Mouse (Mus musculus): ENCODE measurements at regions not wholly inside any gene's neighbourhood (a gene's known extent, or its start where the extent isn't known, plus 50 kb on each side); places are given as distances from the start of the nearest gene placed in this dataset.
A peak's percentile ranks its signal among the peaks of the same experiment; 100 is the strongest.

GRCm38 (mm10) chr8:89785011-89785410, 563.1 kb downstream of the Tox3 start:
- peak; percentile 88 for TF ChIP-seq CTCF (IDR thresholded peaks at IDR 0.05; ENCODE audit: low read depth)
- no peak for TF ChIP-seq EP300 (IDR thresholded peaks at IDR 0.05; ENCODE audit: low read depth)

Measured in heart, postnatal 0 days (tissue).